Mouse (Mus musculus) midbrain, postnatal 0 days (tissue): Measurements from ENCODE around the gene Dok1. TPM values are rescaled to one million over a fixed set of nuclear protein-coding genes. Genes with fewer than 3 reads are reported as not detected.

Experiments used
- ATAC-seq: fragments of 200-750 bp; cut with Nextera tagmentation; 2 replicates; pipeline ENCODE4 v1.8.0; 2017; ENCODE audit warnings: moderate number of reproducible peaks, mild to moderate bottlenecking, moderate TSS enrichment, moderate library complexity; ENCODE audit not compliant: low FRiP score
- DNase-seq: peaks from one replicate; pipeline ENCODE4 v3.0.0-alpha.2; 2015; ENCODE audit warnings: low spot score
- H3K27ac ChIP-seq: fragments of 300-500 bp; sonication (generic); 2 replicates; pipeline ENCODE4 v1.5.1; 2014; ENCODE audit warnings: low read depth, mild to moderate bottlenecking, low read length, mixed read lengths
- H3K27me3 ChIP-seq: fragments of 300-500 bp; sonication (generic); 2 replicates; pipeline ENCODE4 v1.6.1; 2014; ENCODE audit warnings: low read length, control low read depth, mixed read lengths; ENCODE audit not compliant: insufficient read depth
- H3K36me3 ChIP-seq: fragments of 300-500 bp; sonication (generic); 2 replicates; pipeline ENCODE4 v1.6.1; 2014; ENCODE audit warnings: low read length, control low read depth, mixed read lengths; ENCODE audit not compliant: insufficient read depth
- H3K4me1 ChIP-seq: fragments of 300-500 bp; sonication (generic); 2 replicates; pipeline ENCODE4 v1.6.1; 2014; ENCODE audit warnings: mild to moderate bottlenecking, control low read depth, antibody characterized with exemption, low read length, mixed read lengths; ENCODE audit not compliant: insufficient read depth
- H3K4me2 ChIP-seq: fragments of 300-500 bp; sonication (generic); 2 replicates; pipeline ENCODE4 v1.6.1; 2014; ENCODE audit warnings: low read depth, mild to moderate bottlenecking, low read length, mixed read lengths; ENCODE audit not compliant: poor library complexity, severe bottlenecking
- H3K4me3 ChIP-seq: fragments of 300-500 bp; sonication (generic); 2 replicates; pipeline ENCODE4 v1.5.1; 2014; ENCODE audit warnings: low read depth, mild to moderate bottlenecking, low read length, moderate library complexity
- H3K9ac ChIP-seq: fragments of 300-500 bp; sonication (generic); replicated peaks from 2 replicates; pipeline ENCODE4 v1.6.1; 2014; ENCODE audit warnings: mild to moderate bottlenecking, low read length, moderate library complexity, mixed read lengths; ENCODE audit not compliant: poor library complexity, severe bottlenecking
- H3K9me3 ChIP-seq: fragments of 300-500 bp; sonication (generic); 2 replicates; pipeline ENCODE4 v1.6.1; 2016; ENCODE audit warnings: low read length, control low read depth
- CTCF ChIP-seq: IDR thresholded peaks from 2 replicates; pipeline ENCODE4 v1.5.1; 2016; ENCODE audit warnings: antibody characterized with exemption, mild to moderate bottlenecking
- WGBS: fragments of 180-500 bp; shearing (Covaris S2); extraction: QIAGEN DNeasy Blood & Tissue Kit; methylation state at CpG from one replicate; pipeline ENCODE4 v1.1.7; 2014; 5-methylcytosine and 5-hydroxymethylcytosine counted together
- polyA plus RNA-seq: library from polyadenylated mRNA; unstranded; fragments of >200 nt; fragmentation: Nextera tagmentation; extraction: Ambion mirVana; gene quantifications from 2 replicates; pipeline ENCODE4 v1.2.1, GENCODE M21; 2015
- total RNA-seq: library from RNA; depleted of rRNA; stranded (reverse); fragments of >200 nt; gene quantifications from 2 replicates; pipeline ENCODE4 v1.2.3, GENCODE M21; 2014; rRNA removed

Dok1 gene
- total RNA-seq (3.9 and 5.0 TPM in 2 replicates), polyA plus RNA-seq (1.1 and 2.3 TPM in 2 replicates)

DNA sequence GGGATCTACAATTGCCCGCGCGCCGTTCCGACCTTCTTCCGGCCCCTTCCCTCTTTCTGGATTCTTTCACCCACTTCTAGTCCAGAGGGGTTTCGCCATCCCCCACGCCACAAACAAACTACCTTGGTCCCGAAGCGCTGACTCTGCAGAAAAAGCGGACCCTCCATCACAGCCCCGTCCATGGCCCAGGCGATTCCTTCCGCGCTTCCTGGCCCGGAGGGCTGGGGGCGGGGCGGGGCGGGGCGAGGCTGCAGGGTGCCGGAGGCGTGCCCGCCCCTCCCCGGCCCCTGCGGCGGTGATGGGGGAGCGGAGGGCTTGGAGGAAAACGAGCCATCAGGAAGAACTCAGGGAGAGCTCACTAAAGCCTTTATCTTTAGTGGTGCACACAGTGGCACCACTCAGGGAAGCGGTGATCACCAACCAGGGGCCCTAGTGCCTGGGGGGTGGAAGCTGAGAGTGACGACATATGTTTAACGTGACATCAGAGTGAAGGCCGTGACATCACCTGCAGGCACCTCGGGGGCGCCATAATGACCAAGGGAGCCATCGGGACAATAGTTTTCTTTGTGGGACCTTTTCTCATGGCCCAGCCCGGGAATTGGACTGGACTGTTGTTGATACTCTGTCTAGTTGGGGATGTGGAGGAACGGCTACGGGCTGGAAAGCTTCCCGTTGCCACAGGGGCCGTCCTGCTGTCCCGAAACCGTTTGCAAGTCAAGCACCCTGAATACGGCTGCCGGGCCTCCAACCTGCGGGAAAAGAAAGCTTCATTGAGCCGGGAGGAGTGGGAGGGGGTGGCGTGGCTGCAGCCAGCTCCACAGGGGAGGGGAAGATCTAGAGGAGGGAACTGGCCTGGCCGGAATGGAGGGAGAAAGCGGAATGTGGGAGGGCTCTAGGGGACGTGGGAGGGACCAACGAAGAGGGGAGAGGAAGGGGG is at the start of gene Dok1, which contains the start of gene Loxl3:
Dok1 (minus strand) TSS at position 223 of the 937 bp plus-strand sequence.
Loxl3 (plus strand) TSS at position 925 of the 937 bp plus-strand sequence.
- Histone ChIP-seq H3K27me3 (peaks cover 36% of the 10 kb centered on the region), H3K36me3 (no peaks in the 10 kb centered on the region), H3K4me3 (peak within 1 kb of the TSS; percentile 43), H3K4me2 (peak within 1 kb of the TSS; percentile 76), H3K4me1 (peaks cover 8% of the 10 kb centered on the region; the same call in 1 of the 2 replicates), H3K9ac (peak within 1 kb of the TSS; percentile 42; the same call in 1 of the 2 replicates), H3K9me3 (no peaks in the 10 kb centered on the region), H3K27ac (peak within 1 kb of the TSS; percentile 59; the same call in 1 of the 2 replicates)
- ATAC-seq: peak; percentile 73
- under 1% methylated on average over 49 of the region's 51 CpGs for WGBS
- DNase-seq: peak; percentile 62
- no peak for TF ChIP-seq CTCF

DNA sequence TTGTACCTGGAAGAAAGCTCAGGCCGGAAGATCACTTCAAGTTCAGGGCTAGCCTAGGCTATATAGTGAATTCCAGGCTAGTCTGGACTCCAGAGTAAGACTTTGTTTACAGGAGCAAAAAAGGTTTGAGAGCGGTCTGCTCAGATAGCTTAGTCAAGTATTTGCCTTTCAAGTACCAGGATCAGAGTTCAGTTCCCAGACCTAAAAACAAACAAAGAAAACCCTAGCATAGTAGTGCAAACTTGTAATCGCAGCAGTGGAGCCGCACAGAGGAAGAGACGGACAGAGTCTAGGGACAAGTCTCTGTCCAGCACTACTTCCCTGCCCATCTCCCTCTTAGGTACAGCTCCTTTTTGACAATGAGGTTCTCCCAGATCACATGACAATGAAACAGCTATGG is 46.9 kb upstream of the Dok1 start:
- peaks cover 11% of the 10 kb centered on the region; the same call in 1 of the 2 replicates for H3K4me1 ChIP-seq
- H3K9me3 ChIP-seq: no peaks in the 10 kb centered on the region
- no peak for DNase-seq
- TF ChIP-seq CTCF: no peak
- WGBS: 96% methylated on average over 5 of the region's 5 CpGs
- H3K27ac ChIP-seq: no peak overlapping the region
- 0 out of 2 replicates have a peak, but pooled peaks cover 2% of the 10 kb centered on the region for H3K36me3 ChIP-seq
- H3K27me3 ChIP-seq: peaks cover 30% of the 10 kb centered on the region
- H3K4me2 ChIP-seq: no peak overlapping the region
- H3K4me3 ChIP-seq: no peak overlapping the region
- H3K9ac ChIP-seq: no peak overlapping the region
- ATAC-seq: no peak

DNA sequence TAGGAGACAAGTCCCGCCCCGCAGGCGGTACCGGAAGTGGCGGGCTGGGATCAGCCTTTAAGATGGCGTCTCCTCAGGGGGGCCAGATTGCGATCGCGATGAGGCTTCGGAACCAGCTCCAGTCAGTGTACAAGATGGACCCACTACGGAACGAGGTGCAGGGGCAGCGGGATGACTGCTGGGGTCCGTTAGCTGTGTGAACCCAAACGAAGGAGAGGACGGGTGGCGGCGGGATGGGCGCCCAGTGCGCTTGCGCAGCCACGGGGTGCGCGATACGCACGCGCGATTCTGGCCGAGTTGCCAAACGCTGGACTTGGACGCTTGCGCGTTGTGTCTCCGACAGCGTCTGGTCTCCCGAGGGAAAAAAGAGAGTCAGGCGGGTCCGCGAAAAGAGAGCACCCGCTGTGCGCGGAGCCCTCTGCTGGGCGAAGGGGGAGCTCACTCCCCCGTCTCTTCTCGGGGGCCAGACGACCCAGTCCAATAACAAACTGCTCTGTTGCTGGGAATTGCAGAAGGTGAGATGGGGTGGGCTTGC is 45.1 kb upstream of the Dok1 start:
- Histone ChIP-seq H3K9me3 (no peaks in the 10 kb centered on the region), H3K27me3 (peaks cover 29% of the 10 kb centered on the region), H3K4me3 (peak overlapping the region; percentile 73), H3K27ac (peak overlapping the region; percentile 92), H3K4me2 (peak overlapping the region; percentile 89), H3K36me3 (0 out of 2 replicates have a peak, but pooled peaks cover 2% of the 10 kb centered on the region), H3K9ac (peak overlapping the region; percentile 63), H3K4me1 (peaks cover 11% of the 10 kb centered on the region; the same call in 1 of the 2 replicates)
- TF ChIP-seq CTCF: peak; percentile 73
- WGBS: under 1% methylated on average over 46 of the region's 46 CpGs
- peak; percentile 94 for ATAC-seq
- DNase-seq: peak; percentile 96

DNA sequence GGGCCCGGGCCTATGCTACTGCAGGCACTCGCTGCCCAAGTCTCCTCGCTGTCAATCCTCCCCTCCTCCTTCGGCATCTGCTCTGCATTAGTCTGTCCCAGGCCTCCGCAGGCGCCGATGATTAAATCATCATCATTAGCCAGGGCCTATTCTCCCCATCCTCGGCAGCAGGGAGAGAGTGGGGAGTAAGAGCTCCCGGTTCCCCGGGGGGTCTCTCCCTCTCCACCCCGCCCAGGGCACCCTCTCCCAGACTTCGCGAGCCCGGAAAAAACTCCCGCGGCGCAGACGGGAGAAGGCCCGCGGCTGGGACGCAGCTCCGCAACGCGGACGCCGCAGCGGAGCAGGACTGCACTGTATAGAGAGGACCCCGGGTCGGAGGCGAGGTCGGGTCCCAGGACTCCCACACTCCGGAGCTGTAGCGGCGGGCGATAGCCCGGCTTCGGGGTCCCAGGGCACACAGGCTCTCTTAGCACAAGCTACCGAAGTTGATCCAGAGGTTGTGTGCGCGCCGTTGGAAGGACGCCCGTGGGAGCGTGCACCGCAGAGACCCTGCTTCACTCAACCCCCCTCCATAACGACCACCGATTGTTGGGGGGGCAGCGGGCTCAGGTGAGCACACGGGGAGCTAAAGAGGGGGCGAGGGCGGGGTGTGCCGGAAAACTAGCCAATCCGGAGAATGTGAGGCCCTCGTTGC is 44.5 kb upstream of the Dok1 start, which contains the start of gene Pcgf1:
Pcgf1 (plus strand) TSS at position 240 of the 694 bp plus-strand sequence.
- Histone ChIP-seq H3K9me3 (no peaks in the 10 kb centered on the region), H3K4me2 (peak within 1 kb of the TSS; percentile 89), H3K4me1 (peaks cover 11% of the 10 kb centered on the region; the same call in 1 of the 2 replicates), H3K27me3 (peaks cover 29% of the 10 kb centered on the region), H3K4me3 (peak within 1 kb of the TSS; percentile 73), H3K27ac (peak within 1 kb of the TSS; percentile 92), H3K9ac (peak within 1 kb of the TSS; percentile 80), H3K36me3 (0 out of 2 replicates have a peak, but pooled peaks cover 2% of the 10 kb centered on the region)
- peak; percentile 99 for DNase-seq
- under 1% methylated on average over 54 of the region's 54 CpGs for WGBS
- ATAC-seq: peak; percentile 67
- TF ChIP-seq CTCF: no peak

DNA sequence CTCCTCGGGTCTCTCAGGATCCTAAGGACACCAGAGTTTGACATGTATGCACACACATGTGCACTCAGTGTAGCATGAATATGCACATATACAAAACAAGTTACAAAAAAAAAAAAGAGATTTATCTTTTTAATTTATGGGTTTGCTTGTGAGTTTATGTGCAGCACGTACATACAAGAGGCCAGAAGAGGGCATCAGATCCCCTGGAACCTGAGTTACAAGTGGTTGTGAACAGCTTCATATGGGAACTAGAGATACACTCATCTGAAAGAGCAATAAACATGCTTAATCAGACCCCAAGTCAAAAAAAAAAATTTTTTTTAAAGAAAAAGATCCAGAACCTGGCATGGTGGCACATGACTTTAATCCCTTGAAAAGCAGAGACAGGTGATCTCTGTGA is 41.7 kb upstream of the Dok1 start:
- Histone ChIP-seq H3K27ac (no peak overlapping the region), H3K27me3 (peaks cover 50% of the 10 kb centered on the region), H3K9ac (no peak overlapping the region), H3K4me2 (no peak overlapping the region), H3K4me3 (no peak overlapping the region), H3K9me3 (no peaks in the 10 kb centered on the region), H3K36me3 (no peaks in the 10 kb centered on the region), H3K4me1 (peaks cover 11% of the 10 kb centered on the region)
- WGBS: 14% methylated on average over 2 of the region's 2 CpGs
- peak; percentile 34; the same call in 1 of the 2 replicates for TF ChIP-seq CTCF
- ATAC-seq (no peak), DNase-seq (no peak)
